Mouse (Mus musculus): ENCODE data around the gene Mbnl2.
A peak's percentile ranks its signal among the peaks of the same experiment; 100 is the strongest.

Gene Mbnl2

GRCm38 (mm10) chr14:120274746-120275145, 723 bp upstream of the Mbnl2 start:
- no peak for DNase-seq

DNA sequence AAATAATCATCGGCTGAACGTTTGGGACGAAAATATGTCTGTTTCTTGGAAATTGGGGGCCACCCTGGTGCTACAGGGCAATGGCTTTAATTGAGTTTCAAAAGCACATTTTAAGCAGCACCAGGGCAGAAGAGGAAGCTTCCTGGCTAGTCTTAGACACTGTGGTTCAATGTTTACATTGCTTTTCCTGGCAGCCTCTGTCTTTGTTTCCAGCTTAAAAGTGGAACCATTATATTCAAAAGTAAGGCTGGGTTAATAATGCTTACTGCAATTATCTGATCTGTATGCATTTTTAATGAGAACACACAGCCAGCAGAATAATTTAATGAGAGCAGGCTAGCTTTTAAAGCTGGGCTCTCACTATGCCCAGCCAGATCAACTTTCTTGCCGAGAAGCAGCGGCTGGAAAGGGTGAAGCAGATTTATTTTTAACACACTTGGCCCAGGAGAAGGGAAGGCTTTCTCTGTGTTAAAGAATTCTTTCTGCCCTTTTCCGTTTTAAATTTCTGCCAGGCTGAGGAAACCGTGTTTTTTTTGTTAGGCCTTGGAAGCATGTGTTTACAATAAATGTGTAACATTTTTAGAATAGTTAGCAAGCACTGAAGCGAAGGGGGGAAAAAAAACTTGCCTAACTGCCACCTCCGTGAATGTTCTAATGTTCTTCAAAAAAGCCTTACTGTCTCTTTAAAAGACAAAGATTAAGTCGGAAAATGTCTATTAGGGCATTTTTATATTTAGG, 1.0 kb downstream of the Mbnl2 start:
- DNase-seq, result peak in 1 of 2 experiments; percentile 23

DNA sequence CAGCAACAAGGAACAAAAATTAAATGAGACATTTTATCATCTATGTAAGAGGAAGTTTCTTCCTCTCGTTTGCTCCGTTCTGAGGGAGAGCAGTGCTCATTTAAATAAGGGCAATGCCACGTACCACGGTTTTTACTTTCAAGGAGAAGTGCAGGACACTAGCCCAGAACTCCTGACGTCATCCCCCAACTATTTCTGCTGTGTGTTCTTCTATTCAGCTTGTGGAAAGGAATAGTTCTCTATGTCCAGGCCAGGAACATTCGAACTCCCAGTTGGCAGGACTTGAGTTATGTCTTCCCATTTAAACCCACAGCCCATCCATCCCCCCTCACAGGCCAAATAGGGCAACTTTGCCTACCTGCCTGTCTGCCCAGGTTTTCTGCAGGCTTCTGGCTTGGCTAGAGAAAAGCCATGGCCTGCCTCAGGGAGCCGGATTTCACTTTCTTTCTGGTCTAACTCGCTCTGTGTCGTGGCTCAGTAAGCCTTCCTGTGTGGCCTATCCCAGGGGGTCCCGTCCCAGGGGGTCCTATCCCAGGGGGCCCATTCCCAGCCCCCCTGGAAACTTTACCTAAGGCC, 1.7 kb downstream of the Mbnl2 start:
- peak in 1 of 2 experiments; percentile 66 for DNase-seq

DNA sequence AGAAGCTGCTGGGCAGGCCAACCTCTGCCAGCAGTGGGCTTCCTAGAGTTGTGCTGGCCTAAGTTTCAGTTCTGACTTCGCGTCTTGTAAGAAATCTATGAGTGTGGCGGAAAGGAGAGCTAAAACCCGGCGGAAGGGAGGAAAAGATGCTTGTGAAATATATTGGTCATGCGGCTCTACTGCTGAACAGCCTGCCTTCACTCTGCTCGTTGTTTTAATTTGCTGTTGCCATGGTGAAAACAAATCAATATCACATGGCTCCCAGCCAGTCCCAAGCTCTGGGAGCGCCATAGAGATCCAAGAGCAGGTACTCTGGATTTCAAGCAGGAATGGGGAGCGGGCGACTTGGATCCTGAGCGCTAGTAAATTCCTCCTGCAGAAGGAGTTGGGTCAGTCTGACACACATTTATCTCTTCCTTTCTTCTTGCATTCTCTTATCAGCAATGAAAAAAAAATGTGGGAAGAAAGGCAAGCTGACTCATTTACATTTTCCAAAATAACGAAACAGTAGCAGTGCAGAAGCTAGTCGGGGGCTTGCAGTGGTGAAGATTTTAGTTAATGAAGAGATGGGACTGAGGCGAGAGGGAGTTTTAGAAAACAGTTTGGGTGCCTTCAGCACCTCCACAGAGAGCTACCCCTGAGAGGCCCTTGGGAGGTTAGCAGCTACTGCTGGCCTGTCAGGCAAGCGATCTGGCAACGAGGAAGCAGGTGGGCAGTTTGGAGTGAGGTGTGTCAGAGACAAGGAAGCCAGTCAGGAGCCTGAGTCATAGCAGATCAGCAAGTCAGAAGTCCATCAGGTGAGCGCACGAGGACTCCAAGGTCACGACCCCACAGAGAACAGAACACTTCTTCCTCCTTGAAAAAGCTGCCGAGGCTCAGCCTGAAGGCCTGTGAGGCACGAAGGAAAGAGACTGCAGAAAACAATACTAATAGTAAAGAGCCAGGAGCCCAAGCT, 3.1 kb downstream of the Mbnl2 start:
- DNase-seq, result peak in 1 of 2 experiments; percentile 57

DNA sequence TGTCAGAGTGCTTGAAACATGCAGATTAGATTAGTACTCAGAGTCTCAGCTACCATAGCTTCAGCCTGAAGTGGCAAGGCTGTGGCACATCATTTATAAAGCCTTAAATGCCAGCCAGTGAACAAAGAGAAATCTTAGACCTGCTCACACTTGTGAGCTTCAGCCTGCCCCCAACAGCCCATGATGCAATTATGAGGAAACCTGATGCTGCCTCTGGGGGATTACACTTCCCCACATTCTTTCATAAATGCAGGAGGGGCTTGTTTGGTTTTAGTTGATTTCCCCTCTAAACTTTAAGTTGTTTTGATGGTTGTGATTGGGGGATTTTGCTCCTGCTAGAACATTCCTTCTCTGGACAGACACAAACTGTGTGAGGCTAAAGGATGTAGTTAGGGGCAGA, 4.7 kb downstream of the Mbnl2 start:
- DNase-seq, result no peak

GRCm38 (mm10) chr14:120283787-120284186, 8.3 kb downstream of the Mbnl2 start:
- DNase-seq, result no peak

GRCm38 (mm10) chr14:120284504-120284903, 9.0 kb downstream of the Mbnl2 start:
- no peak for DNase-seq

- DNase-seq, result peak in 1 of 2 experiments; percentile 21
These were observed 11.9 kb downstream of the Mbnl2 start for GRCm38 (mm10) chr14:120287121-120287986.

GRCm38 (mm10) chr14:120287987-120288275, 12.5 kb downstream of the Mbnl2 start:
- DNase-seq, result no peak

DNA sequence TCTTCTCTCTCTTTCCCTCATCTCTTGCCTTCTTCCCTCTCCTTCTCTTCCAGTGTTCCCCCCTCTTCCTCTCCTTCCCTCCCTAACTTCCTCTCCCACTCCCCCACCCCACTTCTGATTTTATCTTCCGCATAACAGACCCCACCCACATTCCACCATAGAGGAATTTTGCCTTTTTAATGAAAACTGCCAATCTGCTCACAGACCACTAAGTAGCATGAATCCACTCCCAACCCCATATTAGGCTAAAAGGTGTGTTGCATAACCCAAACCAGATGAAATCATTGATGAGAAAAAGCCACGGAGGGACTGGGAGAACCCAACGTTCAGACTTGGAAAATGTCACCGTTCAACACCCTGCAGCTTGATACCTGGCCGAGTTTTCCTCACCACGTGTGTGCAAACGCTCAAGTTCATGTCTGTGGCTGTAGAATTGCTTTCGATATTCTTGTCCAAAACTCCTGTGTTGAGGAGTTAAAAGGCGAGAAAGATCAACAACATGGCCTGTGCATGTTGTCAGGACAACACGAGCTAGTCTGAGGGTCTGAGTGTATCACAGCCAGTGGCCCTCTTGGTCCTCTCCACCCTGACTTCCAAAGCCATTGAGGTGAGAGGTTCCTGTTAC, 13.0 kb downstream of the Mbnl2 start:
- DNase-seq, result no peak

DNA sequence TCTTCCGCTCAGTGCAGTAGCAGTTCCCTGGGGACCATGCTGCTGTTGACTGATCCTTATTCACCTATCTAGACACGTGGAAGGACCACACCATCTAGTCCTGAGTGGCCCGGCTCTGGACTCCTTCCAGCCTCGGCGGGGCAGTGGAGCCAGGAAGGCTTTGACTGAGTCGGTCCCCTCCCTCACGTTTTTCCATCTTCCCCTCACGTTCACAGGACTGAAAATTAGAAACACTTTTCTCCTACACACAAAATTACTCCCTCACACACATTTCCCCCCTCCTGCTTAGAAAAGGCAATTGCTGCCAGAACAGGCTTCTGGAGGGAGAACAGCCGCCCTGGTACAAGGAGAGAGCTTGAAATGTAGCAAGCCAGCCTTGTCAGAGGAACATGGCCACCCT, 13.6 kb downstream of the Mbnl2 start:
- DNase-seq, result peak in 1 of 2 experiments; percentile 45

- no peak for DNase-seq
These were observed 14.1 kb downstream of the Mbnl2 start for GRCm38 (mm10) chr14:120289528-120289927.

DNA sequence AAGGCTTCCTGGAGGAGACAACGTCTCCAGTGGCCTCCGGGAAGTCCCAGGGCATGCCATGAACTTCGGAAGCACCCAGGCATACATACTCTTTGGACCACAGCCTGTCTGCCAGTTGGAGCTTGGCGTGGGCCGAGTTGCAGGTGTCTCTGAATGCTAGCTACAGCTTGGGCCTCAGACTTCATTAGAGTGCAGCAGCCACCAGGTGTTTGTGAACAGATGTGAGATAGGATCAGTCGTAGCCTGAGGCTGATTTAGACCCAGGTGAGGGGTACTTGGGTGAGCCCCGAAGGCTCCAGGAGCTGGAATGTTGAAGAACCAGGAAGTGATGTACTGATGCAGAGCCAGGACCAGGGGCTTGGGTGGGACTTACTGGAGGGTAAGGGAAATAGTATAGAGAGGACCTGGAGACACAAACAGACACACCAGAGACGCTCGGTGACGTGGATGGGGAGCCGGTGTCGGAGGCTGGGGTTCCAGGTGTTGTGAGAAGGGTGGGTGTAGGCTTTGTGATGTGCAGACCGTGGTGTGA, 15.8 kb downstream of the Mbnl2 start:
- no peak for DNase-seq

GRCm38 (mm10) chr14:120292133-120292532, 16.7 kb downstream of the Mbnl2 start:
- DNase-seq, result no peak

DNA sequence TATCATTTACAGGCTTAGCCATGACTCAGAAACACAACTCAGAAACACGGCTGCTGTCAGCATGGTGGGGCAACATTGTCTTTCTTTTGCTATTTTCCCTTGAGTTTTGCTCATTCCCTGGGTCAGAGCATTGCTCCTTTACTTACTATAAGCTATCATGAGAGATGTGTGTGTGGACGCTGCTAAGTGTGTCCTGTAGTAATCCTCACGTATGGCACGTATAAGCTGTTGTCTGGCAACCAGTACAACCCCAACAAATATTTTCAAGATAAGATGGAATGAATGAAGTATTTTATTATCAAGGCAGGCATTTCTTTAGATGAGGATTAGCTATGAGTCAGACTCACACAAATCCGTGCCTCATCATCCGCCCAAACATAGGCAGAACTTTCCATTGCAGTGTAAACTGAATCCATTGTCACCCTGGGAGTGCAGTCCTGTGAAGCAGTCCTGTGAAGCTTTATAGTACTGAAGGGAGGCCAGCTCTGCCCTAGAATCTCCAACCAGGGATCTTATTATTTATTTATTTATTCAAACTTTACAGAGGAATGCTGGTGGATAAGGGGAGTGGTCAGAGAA, 17.2 kb downstream of the Mbnl2 start:
- DNase-seq, result no peak

GRCm38 (mm10) chr14:120294480-120294879, 19.0 kb downstream of the Mbnl2 start:
- DNase-seq, result no peak

DNA sequence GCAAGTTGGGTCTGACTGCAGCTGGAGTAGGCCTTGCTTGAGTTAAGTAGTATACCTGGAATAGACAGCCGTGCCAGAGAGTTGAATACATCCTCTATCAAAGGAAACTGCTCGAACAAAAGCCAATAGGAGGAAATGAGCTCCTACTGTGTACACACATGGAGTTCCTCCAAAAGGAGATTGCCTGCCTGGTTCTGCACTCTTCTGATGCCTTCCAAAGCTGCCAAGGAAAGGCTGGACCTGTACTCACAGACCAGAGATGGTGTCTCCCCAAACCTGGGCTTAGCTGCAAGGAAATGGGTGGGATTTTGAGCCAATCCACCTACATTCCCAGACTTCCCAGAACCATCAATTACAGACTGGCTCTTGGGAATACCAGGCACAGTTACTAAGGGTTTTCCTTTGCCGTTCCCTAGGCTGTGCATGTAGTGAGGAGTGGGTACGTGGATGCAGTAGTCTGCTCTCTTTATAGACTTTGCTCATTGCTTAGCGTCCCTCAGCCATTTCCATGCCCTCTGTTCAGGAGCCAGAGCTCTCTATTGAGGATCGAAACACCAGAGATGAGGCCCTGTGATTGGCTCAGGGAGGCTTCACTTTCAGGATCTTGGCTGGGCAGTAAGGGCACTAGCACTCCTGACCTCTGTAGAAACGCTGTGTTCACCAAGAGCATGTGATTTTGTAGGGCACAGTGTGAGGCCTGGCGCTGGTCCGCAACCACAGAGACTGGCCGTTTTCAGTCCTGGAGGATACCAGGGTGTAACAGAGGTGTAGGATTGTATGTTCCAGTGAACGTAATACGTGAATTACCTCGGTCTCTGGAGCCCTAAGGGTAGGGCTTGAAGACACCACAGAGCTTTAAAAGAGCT, 20.1 kb downstream of the Mbnl2 start:
- DNase-seq, result no peak

- DNase-seq, result peak; percentile 51 to 67
These were observed 20.9 kb downstream of the Mbnl2 start for GRCm38 (mm10) chr14:120296231-120297006.

- DNase-seq, result peak; percentile 43 to 55
These were observed 21.8 kb downstream of the Mbnl2 start for GRCm38 (mm10) chr14:120297137-120297749.

All from kidney, postnatal 4 days (tissue).